Mouse (Mus musculus): ENCODE data around the gene Xbp1.
A peak's percentile ranks its signal among the peaks of the same experiment; 100 is the strongest.
"Not testable (repeated sequence)": the region's sequence is repeated elsewhere in the genome, so short reads cannot be mapped to it uniquely, and the experiment has no call there.

Xbp1 gene

GRCm38 (mm10) chr11:5520412-5521265 is at the start of gene Xbp1:
Xbp1 (plus strand) TSS chr11:5520659.
- peak; percentile 99 for DNase-seq

GRCm38 (mm10) chr11:5474130-5474529 is 46.3 kb upstream of the Xbp1 start:
- DNase-seq, result peak; percentile 64 to 80

- DNase-seq, result not testable (repeated sequence)
Observed at GRCm38 (mm10) chr11:5475556-5476118, 44.8 kb upstream of the Xbp1 start.

GRCm38 (mm10) chr11:5476806-5477205 is 43.7 kb upstream of the Xbp1 start:
- DNase-seq, result no peak

GRCm38 (mm10) chr11:5478193-5478592 is 42.3 kb upstream of the Xbp1 start:
- DNase-seq, result peak; percentile 9 to 25

GRCm38 (mm10) chr11:5478831-5479230 is 41.6 kb upstream of the Xbp1 start:
- DNase-seq, result no peak

- no peak for DNase-seq
Observed at GRCm38 (mm10) chr11:5482581-5482980, 37.9 kb upstream of the Xbp1 start.

GRCm38 (mm10) chr11:5485193-5486011 is 35.1 kb upstream of the Xbp1 start:
- DNase-seq, result peak; percentile 91 to 93

GRCm38 (mm10) chr11:5489433-5489832 is 31.0 kb upstream of the Xbp1 start:
- not testable (repeated sequence) for DNase-seq

- no peak for DNase-seq
Observed at GRCm38 (mm10) chr11:5490989-5491656, 29.3 kb upstream of the Xbp1 start.

- DNase-seq, result no peak
Observed at GRCm38 (mm10) chr11:5491912-5492311, 28.5 kb upstream of the Xbp1 start.

- no peak for DNase-seq
Observed at GRCm38 (mm10) chr11:5493869-5494268, 26.6 kb upstream of the Xbp1 start.

GRCm38 (mm10) chr11:5495286-5495832 is 25.1 kb upstream of the Xbp1 start:
- DNase-seq, result no peak

GRCm38 (mm10) chr11:5495906-5496305 is 24.6 kb upstream of the Xbp1 start:
- no peak for DNase-seq

- DNase-seq, result no peak
Observed at GRCm38 (mm10) chr11:5496559-5497248, 23.8 kb upstream of the Xbp1 start.

GRCm38 (mm10) chr11:5498422-5498821 is 22.0 kb upstream of the Xbp1 start:
- DNase-seq, result no peak

GRCm38 (mm10) chr11:5498931-5499661 is 21.4 kb upstream of the Xbp1 start:
- DNase-seq, result peak; percentile 65 to 74

- no peak for DNase-seq
Observed at GRCm38 (mm10) chr11:5499961-5500644, 20.4 kb upstream of the Xbp1 start.

- DNase-seq, result no peak
Observed at GRCm38 (mm10) chr11:5500903-5501741, 19.3 kb upstream of the Xbp1 start.

Measured in kidney, postnatal 36 days (tissue).